ENCODE assay signal across 8 mouse cellular contexts in the genomic region with DNA sequence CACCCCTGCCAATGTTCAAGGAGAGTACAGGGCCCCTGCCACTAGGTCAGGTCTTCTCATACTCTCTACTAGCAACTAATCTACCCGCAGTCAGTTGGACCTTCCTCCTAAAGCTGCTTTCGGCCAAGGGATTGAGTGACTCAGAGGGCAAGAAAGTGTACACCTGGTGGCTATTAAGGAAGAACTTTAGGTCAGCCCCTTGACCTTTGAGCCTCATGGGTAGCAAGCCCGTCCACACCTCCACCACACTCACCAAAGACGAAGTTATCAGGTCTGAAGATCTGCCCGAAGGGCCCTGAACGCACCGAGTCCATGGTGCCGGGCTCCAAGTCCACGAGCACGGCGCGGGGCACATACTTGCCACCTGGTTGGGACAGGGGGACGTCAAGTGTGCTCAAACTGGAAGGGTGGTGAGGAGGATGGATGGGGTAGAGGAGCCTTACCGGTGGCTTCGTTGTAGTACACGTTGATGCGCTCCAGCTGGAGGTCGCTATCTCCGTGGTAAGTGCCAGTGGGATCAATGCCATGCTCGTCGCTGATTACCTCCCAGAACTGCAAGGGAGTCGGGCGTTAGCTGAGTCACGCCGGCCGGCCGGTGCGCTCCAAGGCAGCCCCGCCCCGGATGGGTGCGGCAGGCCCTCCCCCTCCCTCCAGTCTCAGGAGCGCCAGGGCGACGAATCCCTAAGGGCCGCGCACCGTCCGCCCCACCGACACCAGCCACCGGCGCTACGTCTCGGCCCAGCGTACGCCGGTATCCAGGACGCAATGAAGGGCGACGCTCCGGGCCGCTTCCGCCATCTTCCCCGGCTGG. TPM values are rescaled to one million over a fixed set of nuclear protein-coding genes. Genes with fewer than 3 reads are reported as not detected.
DNase-seq lines count a peak whose midpoint lies in the region; ATAC-seq and TF ChIP-seq lines count a peak whose summit lies in the region.

No protein-coding gene starts in this region.

- peaks cover 2% of the 10 kb centered on the region; the same call in 1 of the 2 replicates for H3K4me1 ChIP-seq in cerebellum, adult 2 months (ENCODE audit: control insufficient read depth, insufficient read depth, low read length)
- H3K4me1 ChIP-seq in embryonic facial prominence, embryonic 11.5 days (ENCODE audit: control insufficient read depth, insufficient read depth, low read length), result peaks cover 2% of the 10 kb centered on the region; the same call in 1 of the 2 replicates
- no peaks in the 10 kb centered on the region; the same call in 1 of the 2 replicates for H3K4me1 ChIP-seq in kidney, adult 2 months (ENCODE audit: control insufficient read depth, insufficient read depth, low read length)
- H3K4me1 ChIP-seq in liver, embryonic 12.5 days, result peaks cover 46% of the 10 kb centered on the region

- 2% methylated on average over 53 of the region's 53 CpGs for WGBS in cerebellum, adult 2 months
- WGBS in embryonic facial prominence, embryonic 11.5 days, result under 1% methylated on average over 46 of the region's 53 CpGs
- WGBS in kidney, adult 2 months, result under 1% methylated on average over 53 of the region's 53 CpGs
- under 1% methylated on average over 53 of the region's 53 CpGs for WGBS in liver, embryonic 12.5 days (ENCODE audit: insufficient replicate concordance)

- peak overlapping the region; percentile 75 for H3K9ac ChIP-seq in embryonic facial prominence, embryonic 11.5 days (replicated peaks; ENCODE audit: low read length)
- H3K9ac ChIP-seq in liver, embryonic 12.5 days, result peak overlapping the region; percentile 95

- no peaks in the 10 kb centered on the region for H3K36me3 ChIP-seq in embryonic facial prominence, embryonic 11.5 days (replicated peaks; ENCODE audit: control insufficient read depth, insufficient read depth, low read depth, low read length)
- H3K36me3 ChIP-seq in kidney, adult 2 months (ENCODE audit: control insufficient read depth, insufficient read depth, low read length), result no peaks in the 10 kb centered on the region
- H3K36me3 ChIP-seq in liver, embryonic 12.5 days, result peaks cover 28% of the 10 kb centered on the region
- peaks cover 23% of the 10 kb centered on the region for H3K36me3 ChIP-seq in myocyte (ENCODE audit: control insufficient read depth, insufficient read depth)

- H3K27ac ChIP-seq in cerebellum, adult 2 months (ENCODE audit: insufficient read depth, low read length), result peak overlapping the region; percentile 57
- peak overlapping the region; percentile 85 for H3K27ac ChIP-seq in embryonic facial prominence, embryonic 11.5 days (replicated peaks; ENCODE audit: low read depth, low read length)
- H3K27ac ChIP-seq in kidney, adult 2 months (ENCODE audit: insufficient read depth, low read depth, low read length), result peak overlapping the region; percentile 93
- H3K27ac ChIP-seq in liver, embryonic 12.5 days, result peak overlapping the region; percentile 100

- no peak for TF ChIP-seq CTCF in cerebellum, adult 2 months (IDR thresholded peaks at IDR 0.05; ENCODE audit: borderline replicate concordance, insufficient read depth, low read depth, low read length)
- TF ChIP-seq CTCF in kidney, adult 2 months (conservative IDR thresholded peaks at IDR 0.05; ENCODE audit: insufficient read depth, insufficient read length, low read depth, low read length), result no peak

- peak; percentile 24 for ATAC-seq in embryonic facial prominence, embryonic 11.5 days (replicated peaks; ENCODE audit: insufficient number of reproducible peaks, low FRiP score, low TSS enrichment, low read depth)
- ATAC-seq in liver, embryonic 12.5 days, result peak; percentile 79

- H3ac ChIP-seq in myocyte (ENCODE audit: control insufficient read depth, insufficient read length), result peak overlapping the region; percentile 59

- H3K4me3 ChIP-seq in cerebellum, adult 2 months (replicated peaks; ENCODE audit: insufficient read depth, low read depth, low read length), result peak overlapping the region; percentile 60
- H3K4me3 ChIP-seq in embryonic facial prominence, embryonic 11.5 days (ENCODE audit: low read depth, low read length), result peak overlapping the region; percentile 78
- peak overlapping the region; percentile 78 for H3K4me3 ChIP-seq in kidney, adult 2 months (ENCODE audit: insufficient read depth, low read depth, low read length)
- peak overlapping the region; percentile 99 for H3K4me3 ChIP-seq in liver, embryonic 12.5 days
- peak overlapping the region; percentile 99 for H3K4me3 ChIP-seq in myocyte

- H3K27me3 ChIP-seq in cerebellum, adult 2 months (ENCODE audit: control insufficient read depth, insufficient read depth, low read length), result no peaks in the 10 kb centered on the region
- no peaks in the 10 kb centered on the region for H3K27me3 ChIP-seq in embryonic facial prominence, embryonic 11.5 days (ENCODE audit: control insufficient read depth, insufficient read depth, low read length)
- no peaks in the 10 kb centered on the region for H3K27me3 ChIP-seq in kidney, adult 2 months (replicated peaks; ENCODE audit: control insufficient read depth, insufficient read depth, low read length)
- H3K27me3 ChIP-seq in liver, embryonic 12.5 days (replicated peaks), result peaks cover under 1% of the 10 kb centered on the region; the same call in 1 of the 2 replicates
- no peaks in the 10 kb centered on the region for H3K27me3 ChIP-seq in myocyte (ENCODE audit: control insufficient read depth, insufficient read depth, insufficient read length)

- peak in 1 of 2 experiments; percentile 82 for DNase-seq in cerebellum, adult 2 months
- DNase-seq in cerebellum, adult 11 months, result no peak
- DNase-seq in embryonic facial prominence, embryonic 11.5 days (ENCODE audit: low spot score), result peak; percentile 65
- DNase-seq in heart, adult 8-10 months (ENCODE audit: low spot score), result peak; percentile 80
- DNase-seq in kidney, adult 2 months, result peak; percentile 89
- DNase-seq in telencephalon, adult 2 months (ENCODE audit: low read depth, low spot score), result peak; percentile 40

- no peak for TF ChIP-seq POLR2A in cerebellum, adult 2 months (IDR thresholded peaks at IDR 0.05; ENCODE audit: borderline replicate concordance, insufficient read depth, low read length)
- no peak for TF ChIP-seq POLR2A in kidney, adult 2 months (IDR thresholded peaks at IDR 0.05; ENCODE audit: low read depth, low read length)
- TF ChIP-seq POLR2A in myocyte (IDR thresholded peaks at IDR 0.05; ENCODE audit: insufficient read length, low read depth), result no peak

- peak overlapping the region; percentile 87 for H3K4me2 ChIP-seq in embryonic facial prominence, embryonic 11.5 days (ENCODE audit: low read depth, low read length)
- H3K4me2 ChIP-seq in liver, embryonic 12.5 days, result peak overlapping the region; percentile 88
- peak overlapping the region; percentile 99 for H3K4me2 ChIP-seq in myocyte (ENCODE audit: low read depth)

- peaks cover 11% of the 10 kb centered on the region for H3K79me2 ChIP-seq in myocyte (ENCODE audit: control insufficient read depth, insufficient read depth)

- H3K9me3 ChIP-seq in embryonic facial prominence, embryonic 11.5 days (replicated peaks; ENCODE audit: control insufficient read depth, low read length), result no peaks in the 10 kb centered on the region
- no peaks in the 10 kb centered on the region for H3K9me3 ChIP-seq in liver, embryonic 12.5 days (replicated peaks)

TF ChIP-seq in myocyte, 11 proteins besides CTCF, POLR2A, EP300 and RAD21:
- TF ChIP-seq POLR2AphosphoS2 (IDR thresholded peaks at IDR 0.05; ENCODE audit: insufficient read length, low read depth), result peak; percentile 22
- TF ChIP-seq MYOG (IDR thresholded peaks at IDR 0.05; ENCODE audit: control insufficient read depth in 1 of 3, insufficient read depth in 1 of 3, insufficient read length in 2 of 3, low read depth in 2 of 3), result no peak
- TF ChIP-seq MYOD1 (IDR thresholded peaks at IDR 0.05; ENCODE audit: control insufficient read depth in 1 of 3, insufficient read length in 2 of 3, low read depth in 2 of 3), result no peak
TF ChIP-seq in myocyte: peak in this region for 1.

RNA-seq across cellular contexts. Expression of a gene that starts 0.6 kb away (rescaled TPM):
- 647 and 663 TPM in 2 replicates for polyA plus RNA-seq in cerebellum, adult 2 months (2012; rRNA removed)
- polyA plus RNA-seq in embryonic facial prominence, embryonic 11.5 days (2014; fragmentation: Nextera tagmentation; extraction: Ambion mirVana), result 456 and 490 TPM in 2 replicates
- 100 to 1,000 TPM; 308 to 380 (median 323) TPM for total RNA-seq in heart, adult 8-10 months (2022)
- 313 and 314 TPM in 2 replicates for polyA plus RNA-seq in kidney, adult 2 months (2012; rRNA removed)
- 901 and 931 TPM in 2 replicates for polyA plus RNA-seq in liver, embryonic 12.5 days (2016; fragmentation: Nextera tagmentation; extraction: Ambion mirVana)
- 359 TPM for polyA plus RNA-seq in myocyte (2012; fragmentation: generic; extraction: Trizol)

RNA-seq across cellular contexts. Expression of a gene that starts 5.3 kb away (rescaled TPM):
- 0.10 and 0.11 TPM in 2 replicates for polyA plus RNA-seq in cerebellum, adult 2 months (2012; rRNA removed)
- polyA plus RNA-seq in embryonic facial prominence, embryonic 11.5 days (2014; fragmentation: Nextera tagmentation; extraction: Ambion mirVana), result 1.4 TPM in 1 of 2 replicates, not detected in the other
- not detected for total RNA-seq in heart, adult 8-10 months (2022)
- 0.55 and 0.58 TPM in 2 replicates for polyA plus RNA-seq in kidney, adult 2 months (2012; rRNA removed)
- polyA plus RNA-seq in liver, embryonic 12.5 days (2016; fragmentation: Nextera tagmentation; extraction: Ambion mirVana), result 1.2 TPM in 1 of 2 replicates, not detected in the other
- polyA plus RNA-seq in myocyte (2012; fragmentation: generic; extraction: Trizol), result 0.48 TPM

RNA-seq across cellular contexts. Expression of a gene that starts 9.4 kb away (rescaled TPM):
- not detected in 2 replicates for polyA plus RNA-seq in cerebellum, adult 2 months (2012; rRNA removed)
- not detected in 2 replicates for polyA plus RNA-seq in embryonic facial prominence, embryonic 11.5 days (2014; fragmentation: Nextera tagmentation; extraction: Ambion mirVana)
- not detected for total RNA-seq in heart, adult 8-10 months (2022)
- 0.42 and 0.68 TPM in 2 replicates for polyA plus RNA-seq in kidney, adult 2 months (2012; rRNA removed)
- not detected in 2 replicates for polyA plus RNA-seq in liver, embryonic 12.5 days (2016; fragmentation: Nextera tagmentation; extraction: Ambion mirVana)
- not detected for polyA plus RNA-seq in myocyte (2012; fragmentation: generic; extraction: Trizol)

RNA-seq across cellular contexts. Expression of a gene that starts 10.3 kb away (rescaled TPM):
- polyA plus RNA-seq in cerebellum, adult 2 months (2012; rRNA removed), result 0.73 and 0.92 TPM in 2 replicates
- polyA plus RNA-seq in embryonic facial prominence, embryonic 11.5 days (2014; fragmentation: Nextera tagmentation; extraction: Ambion mirVana), result not detected in 2 replicates
- total RNA-seq in heart, adult 8-10 months (2022), result not detected
- 240 and 299 TPM in 2 replicates for polyA plus RNA-seq in kidney, adult 2 months (2012; rRNA removed)
- 0.17 TPM in 1 of 2 replicates, not detected in the other for polyA plus RNA-seq in liver, embryonic 12.5 days (2016; fragmentation: Nextera tagmentation; extraction: Ambion mirVana)
- not detected for polyA plus RNA-seq in myocyte (2012; fragmentation: generic; extraction: Trizol)

RNA-seq across cellular contexts. Expression of a gene that starts 12.6 kb away (rescaled TPM):
- 69.4 and 84.5 TPM in 2 replicates for polyA plus RNA-seq in cerebellum, adult 2 months (2012; rRNA removed)
- 90.5 and 92.2 TPM in 2 replicates for polyA plus RNA-seq in embryonic facial prominence, embryonic 11.5 days (2014; fragmentation: Nextera tagmentation; extraction: Ambion mirVana)
- 10 to 100 TPM; 38.5 to 49.3 (median 39.5) TPM for total RNA-seq in heart, adult 8-10 months (2022)
- polyA plus RNA-seq in kidney, adult 2 months (2012; rRNA removed), result 62.6 and 70.5 TPM in 2 replicates
- polyA plus RNA-seq in liver, embryonic 12.5 days (2016; fragmentation: Nextera tagmentation; extraction: Ambion mirVana), result 56.7 and 61.5 TPM in 2 replicates
- 55.8 TPM for polyA plus RNA-seq in myocyte (2012; fragmentation: generic; extraction: Trizol)
